Mouse (Mus musculus): ENCODE measurements around the gene Npy2r.

GRCm38 (mm10) chr3:82548753-82549152 is 869 bp upstream of the Npy2r start:
- TF ChIP-seq HCFC1 (IDR thresholded peaks at IDR 0.05; ENCODE audit: borderline replicate concordance, insufficient read depth, low read length) = no peak
- no peak for TF ChIP-seq CHD2 (IDR thresholded peaks at IDR 0.05; ENCODE audit: low read depth, low read length)
- no peak for TF ChIP-seq ZC3H11A (IDR thresholded peaks at IDR 0.05; ENCODE audit: borderline replicate concordance, low read depth, low read length)
- TF ChIP-seq ZNF384 (IDR thresholded peaks at IDR 0.05; ENCODE audit: low read depth, low read length) = no peak
- TF ChIP-seq MAFK (IDR thresholded peaks at IDR 0.05; ENCODE audit: insufficient read depth, low read depth, low read length) = no peak
